Mouse (Mus musculus) gastrocnemius, postnatal 10 days (tissue): ENCODE data around the gene Pde4d. TPM values are rescaled to one million over a fixed set of nuclear protein-coding genes. Genes with fewer than 3 reads are reported as not detected.

Experiments used
- DNase-seq: peaks from one replicate; pipeline ENCODE4 v3.0.0; 2021; ENCODE audit warnings: mixed read lengths
- total RNA-seq, 2 experiments: library from RNA; stranded (reverse); gene quantifications; 2 replicates each; pipeline ENCODE4 v1.2.3; 2021

Pde4d gene
- total RNA-seq, 2 experiments from 2014 or later = 79.5 to 83.1 TPM

DNA sequence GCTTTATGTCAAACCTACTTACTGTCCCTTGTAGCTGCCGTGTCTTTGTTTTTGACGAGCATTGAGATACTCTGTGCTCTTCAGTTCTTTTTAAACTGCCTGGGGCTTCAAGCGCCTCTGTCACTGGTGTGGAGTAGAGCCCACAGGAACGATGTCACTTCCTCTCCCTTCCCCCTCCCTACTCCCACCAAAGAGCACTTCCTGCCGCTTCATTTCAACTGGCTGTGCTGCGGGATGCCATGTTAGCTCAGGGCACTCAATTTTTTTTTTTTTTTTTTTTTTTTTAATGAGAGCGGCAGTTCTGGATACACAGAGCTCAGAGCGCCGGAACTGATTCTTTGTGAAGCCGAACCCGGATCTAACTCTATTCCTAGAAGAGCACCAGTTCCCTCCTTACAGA is 789.5 kb downstream of the Pde4d start:
- DNase-seq = no peak

DNA sequence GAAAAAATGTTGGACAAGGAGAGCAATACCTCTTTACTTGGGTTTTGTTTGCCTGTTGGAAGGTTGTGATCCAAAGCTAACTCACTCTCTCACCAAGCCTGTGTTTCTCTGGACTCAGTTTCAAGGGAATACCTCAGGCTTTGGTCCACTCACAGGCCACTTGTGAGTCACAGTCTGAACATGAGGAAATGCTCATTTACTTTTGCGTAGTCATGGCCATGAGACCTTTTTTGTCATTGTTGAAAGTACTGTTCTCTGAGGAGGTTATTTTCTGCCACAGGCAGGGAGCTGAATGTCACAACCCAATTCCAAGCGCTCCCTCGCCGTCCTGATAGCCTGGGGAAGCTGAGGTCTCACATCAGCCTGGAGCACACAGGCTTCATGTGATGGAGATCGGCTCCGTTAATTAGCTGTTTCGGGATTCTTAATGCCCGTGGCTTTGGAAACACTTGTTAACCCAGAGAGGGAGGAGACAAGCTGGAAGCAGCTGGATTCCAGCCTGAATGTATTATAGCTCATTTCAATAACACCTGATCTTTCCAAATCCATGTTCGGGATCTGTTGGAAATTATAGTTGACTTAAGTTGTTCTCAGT is 792.8 kb downstream of the Pde4d start:
- DNase-seq = no peak

DNA sequence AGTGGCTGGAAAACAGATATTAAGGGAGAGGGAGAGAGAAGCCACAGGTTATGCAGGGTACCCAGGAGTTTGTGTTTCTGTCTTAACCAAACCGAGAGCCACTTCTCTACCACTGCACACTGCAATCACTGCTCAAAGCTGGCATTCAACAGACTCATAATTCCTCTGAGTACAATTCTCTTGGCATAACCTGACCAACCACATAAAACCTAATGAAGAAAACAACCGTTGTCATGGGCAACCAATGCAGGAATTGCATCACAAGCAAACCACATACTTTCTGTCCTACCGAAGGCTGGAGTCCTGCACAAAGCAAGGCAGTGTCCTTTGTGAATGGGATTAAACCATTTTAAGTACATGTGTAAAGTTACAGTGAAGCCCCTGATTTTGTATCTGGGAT is 793.4 kb downstream of the Pde4d start:
- DNase-seq = no peak

DNA sequence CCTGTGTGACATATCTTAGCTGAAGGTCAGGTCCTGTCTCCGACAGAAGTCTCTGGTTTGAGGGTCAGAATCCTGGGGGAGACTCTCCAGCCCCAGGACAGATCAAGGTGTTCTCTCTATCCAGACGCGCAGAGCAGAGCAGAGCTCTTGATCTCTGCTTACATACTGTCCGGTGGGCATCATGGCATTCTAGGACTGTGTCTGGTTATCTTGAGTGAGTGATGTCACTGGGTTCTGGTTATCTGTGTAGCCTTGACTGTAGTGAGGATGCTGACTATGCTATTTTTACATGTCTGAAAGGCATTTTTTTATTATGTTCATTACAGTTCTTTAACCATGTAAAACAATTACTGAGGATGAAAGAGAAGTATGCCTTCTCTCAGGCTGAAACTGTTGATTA is 797.3 kb downstream of the Pde4d start:
- DNase-seq = no peak

DNA sequence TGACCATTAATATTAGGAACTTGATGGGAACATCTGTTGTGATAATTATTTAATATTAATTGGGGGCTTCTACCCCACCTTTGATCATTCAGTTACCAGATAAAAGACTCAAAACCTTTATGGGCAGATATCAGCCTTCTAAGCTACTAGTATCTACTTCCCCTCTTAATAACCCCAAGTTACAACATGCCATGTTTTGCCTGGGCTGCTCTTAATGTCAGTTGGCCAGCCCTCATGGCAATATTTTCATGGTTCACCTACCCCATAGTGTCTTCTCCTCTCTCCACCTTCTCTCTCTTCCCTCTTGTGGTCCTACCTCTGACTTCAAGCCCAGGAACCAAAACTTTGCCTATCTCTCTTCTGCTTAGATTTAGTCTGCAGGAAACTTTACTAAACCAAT is 799.6 kb downstream of the Pde4d start:
- DNase-seq = no peak

DNA sequence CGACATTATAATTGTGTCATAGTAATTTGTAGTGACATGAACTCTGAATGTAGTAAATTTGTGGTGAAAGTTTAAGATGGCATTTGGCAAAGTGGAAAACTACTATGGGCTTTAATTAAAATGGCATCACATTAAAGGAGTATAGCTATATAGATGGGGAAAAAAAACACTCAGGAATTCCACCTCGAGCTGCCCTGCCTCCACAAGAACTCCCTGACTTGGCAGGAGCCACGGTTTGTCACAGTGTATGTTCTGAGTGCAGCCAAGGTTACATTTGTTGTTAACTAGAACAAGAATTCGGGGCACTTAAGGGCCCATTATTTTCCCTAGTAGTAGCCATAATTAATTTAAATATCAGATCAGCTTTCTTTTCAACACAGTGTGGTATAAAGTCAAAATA is 805.9 kb downstream of the Pde4d start:
- no peak for DNase-seq

DNA sequence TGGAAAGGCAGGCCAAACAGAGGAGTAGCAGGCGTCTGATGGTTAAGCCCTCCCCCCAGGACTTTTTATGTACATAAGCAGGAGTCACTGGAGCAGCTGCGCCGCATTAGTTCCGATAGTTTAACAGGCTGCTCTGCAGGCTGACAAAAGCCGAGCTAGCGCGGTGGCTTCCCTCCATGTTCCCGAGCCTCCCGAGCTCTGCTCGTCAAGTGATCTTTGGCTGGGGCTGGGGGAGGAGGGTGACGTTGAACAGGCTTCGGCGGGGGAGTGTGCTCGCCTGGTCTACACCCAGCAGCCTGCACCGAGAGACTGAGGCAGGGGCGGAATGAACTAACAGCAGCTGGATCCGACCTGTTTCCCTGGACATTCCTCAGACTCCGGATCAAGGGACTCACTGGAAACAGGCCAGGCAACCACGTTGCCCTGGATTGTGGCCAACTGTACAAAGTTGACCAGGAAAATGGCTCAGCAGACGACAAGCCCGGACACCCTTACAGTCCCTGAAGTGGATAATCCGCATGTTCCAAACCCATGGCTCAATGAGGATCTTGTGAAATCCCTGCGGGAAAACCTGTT is 810.6 kb downstream of the Pde4d start:
- peak; percentile 60 for DNase-seq

DNA sequence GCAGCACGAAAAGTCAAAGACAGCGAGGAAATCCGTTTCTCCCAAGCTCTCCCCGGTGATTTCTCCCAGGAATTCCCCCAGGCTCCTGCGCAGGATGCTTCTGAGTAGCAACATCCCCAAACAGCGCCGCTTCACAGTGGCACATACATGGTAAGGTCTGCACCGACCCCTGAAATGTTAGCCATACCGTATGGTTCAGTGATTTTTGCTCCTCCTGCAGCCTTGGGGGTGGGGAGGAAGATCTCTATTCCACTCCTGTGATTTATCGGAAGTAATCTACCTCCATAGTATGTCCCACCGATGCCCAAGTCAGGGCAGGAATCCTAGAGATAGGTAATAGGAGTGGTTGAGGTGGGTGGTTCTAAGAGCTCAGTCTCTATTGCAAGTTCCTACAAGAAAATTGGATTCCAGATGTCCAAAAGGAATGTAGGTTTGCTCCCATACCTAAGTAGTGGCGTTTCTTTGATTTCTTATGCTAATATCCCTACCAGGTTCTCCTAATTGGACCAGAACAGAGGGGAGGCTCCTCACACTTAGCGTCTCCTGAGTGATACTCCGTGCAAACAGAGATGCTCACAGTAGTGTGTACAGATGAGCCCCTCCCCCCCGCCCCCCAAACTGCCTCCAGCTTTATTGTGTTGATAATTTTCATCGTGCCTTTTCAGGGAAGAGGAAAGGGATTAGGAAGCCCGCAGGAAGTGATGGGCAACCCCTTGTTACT is 811.2 kb downstream of the Pde4d start:
- DNase-seq = no peak

DNA sequence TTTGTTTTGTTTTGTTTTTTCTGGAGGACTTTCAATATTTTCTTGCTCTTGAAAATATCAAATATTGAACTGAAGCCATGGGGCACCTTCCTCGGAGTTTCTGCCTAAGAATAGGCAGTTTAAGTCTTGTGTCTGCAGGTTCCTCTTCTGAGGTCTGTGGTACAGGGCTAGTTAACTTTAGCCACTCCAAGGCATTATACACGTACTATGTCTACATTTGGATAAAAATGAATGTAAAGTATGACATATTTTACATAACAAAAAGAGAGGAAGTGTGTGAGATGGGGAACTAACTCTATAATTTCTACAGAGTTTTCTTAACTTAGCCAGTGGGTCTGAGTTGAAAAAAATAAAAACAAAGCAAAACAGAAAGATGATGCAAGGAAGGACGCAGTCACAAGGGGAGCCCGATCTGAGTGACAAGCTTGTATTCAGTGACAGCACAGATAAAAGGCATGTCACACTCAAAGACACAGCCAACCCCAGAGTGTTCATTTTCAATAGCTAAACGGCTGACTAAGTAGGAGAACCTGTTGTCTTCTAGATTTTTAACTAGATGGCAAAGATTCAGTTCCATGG is 812.0 kb downstream of the Pde4d start:
- no peak for DNase-seq

DNA sequence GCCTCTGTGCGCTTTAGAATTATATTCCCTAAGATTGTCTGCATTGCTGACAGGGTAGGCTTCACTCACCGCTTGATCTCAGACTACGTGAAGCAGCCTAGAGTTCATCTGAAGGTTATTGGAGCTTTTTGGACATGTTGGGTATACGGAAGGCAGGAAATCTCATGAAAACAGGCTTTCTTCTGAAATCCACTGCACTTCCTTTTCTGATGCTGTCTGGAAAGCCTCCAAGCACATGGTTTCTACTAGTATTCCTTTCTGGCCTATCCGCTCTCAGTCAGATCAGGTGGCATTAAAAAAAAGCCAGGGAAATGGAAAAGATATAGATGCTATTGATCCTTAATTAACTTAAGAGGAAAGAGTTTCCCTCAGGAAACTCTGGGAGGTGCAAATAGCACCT is 812.8 kb downstream of the Pde4d start:
- no peak for DNase-seq

DNA sequence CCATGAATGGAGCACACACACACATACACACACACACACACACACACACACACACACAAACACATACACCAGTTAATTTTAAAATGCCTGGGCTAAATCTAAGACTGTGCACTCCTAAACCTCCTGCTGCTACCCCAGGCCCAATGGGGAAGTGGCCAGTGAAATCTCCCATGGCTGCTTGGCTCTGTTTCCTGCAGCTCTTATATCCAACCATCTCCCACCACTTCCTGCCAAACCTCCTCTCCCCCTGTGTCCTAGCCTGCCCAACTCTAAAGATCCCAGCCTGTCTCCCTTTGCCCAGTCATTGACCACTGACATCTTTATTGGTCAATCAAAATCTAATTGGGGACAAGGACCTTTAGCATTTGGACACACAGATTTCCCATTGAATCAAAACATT is 814.1 kb downstream of the Pde4d start:
- DNase-seq = no peak

DNA sequence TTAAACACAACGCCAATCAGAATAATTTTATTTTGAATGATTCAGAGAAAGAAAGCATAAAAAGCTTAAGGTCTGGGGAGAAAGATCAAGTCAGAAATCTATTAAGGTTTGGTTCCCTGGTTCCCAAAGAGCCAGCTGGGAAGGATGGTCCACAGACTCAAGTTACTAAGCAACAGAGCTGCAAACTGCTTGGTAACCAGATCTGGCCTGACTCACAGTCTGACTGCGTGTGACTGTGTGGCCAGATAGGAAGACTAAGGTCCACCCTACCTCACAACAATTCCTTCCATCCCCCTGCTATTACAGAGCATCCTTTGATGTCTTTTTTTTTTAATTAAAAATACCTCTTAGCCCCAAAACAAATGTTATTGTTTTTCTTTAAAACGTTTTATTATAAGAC is 818.5 kb downstream of the Pde4d start:
- no peak for DNase-seq

DNA sequence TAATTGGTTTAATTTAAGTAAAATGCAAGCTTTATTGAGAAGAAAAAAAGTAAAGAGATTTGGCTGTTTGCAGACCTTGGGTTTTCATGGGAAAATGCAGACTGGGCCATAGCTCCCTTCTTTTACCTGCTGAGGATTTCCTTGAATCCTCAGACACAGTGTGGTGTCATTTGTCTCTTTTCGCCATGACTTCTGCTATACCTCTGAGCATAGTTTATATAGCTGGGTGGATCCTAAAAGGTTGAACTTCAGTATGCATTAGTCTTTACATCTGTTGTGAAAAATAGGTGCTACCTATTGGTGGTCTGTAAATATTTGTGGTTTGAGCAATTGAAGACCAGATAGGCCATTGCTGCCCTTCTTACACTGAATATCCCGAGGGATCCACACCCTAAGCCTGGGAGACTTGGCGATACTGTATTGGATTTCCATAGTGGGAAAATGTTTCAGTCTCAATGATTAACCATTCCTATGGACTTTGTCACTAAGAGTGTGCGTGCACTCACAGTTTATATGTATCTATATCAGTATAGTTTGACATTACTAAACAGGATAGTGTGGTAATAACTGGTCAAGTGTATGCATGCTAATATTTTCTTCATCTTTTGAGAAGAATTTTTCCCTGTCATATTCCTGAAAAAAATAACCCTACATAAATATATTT is 819.0 kb downstream of the Pde4d start:
- no peak for DNase-seq

DNA sequence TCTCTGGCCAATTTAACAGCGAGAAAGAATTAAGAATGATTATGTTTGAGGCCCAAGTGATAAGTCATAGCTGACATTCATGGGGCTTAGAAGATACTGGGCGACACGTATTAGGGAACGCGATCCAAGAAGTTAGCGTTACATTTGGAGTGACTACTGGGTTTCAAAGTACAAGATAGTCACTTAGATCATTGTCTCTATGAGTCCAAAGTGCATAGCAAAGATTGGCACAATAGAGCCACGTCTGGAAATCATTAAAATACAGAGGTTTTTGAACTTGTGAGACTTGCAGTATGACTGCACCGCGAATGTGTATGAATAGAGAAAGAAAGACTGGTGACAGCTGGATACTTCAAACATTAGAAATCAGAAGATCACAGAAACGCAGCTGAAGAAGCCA is 825.1 kb downstream of the Pde4d start:
- DNase-seq = no peak

DNA sequence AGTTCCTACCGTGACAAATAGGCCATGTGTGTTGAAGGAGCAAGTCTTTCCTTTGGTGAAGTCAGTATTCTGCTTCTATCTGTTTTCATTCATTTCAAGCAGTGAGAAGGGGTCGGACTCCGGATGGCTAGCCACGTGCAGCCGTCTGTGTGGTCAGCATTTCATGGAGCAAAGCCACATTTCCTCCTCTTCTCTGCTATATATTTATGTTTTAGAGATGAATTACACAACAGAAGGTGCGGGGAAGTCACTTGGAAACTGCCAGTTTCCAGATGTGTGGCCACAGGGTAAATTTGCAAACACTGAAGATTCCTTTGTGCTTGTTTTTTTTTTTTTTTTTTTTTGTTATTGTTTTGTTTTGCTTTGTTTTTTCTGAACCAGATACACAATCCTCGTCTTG is 828.0 kb downstream of the Pde4d start:
- DNase-seq = no peak

DNA sequence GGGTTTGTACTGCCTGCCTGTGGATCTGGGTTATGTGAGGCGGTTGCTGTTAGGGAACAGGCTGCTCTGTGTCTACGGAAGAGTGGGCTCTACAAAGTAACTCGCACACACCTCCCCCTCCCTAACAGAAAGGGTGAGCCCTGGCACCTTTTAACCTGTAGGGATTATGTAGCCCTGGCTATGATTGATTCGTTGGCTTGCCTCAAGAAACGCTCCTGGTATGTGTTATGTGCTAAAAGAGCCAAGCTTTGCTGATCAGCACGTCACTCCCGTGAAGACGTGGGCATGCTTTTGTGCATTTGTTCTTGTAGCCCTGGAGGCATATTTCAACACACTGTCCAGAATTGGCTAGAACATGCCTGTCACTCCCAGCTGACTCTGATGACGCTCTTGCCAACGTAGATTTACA is 828.8 kb downstream of the Pde4d start:
- no peak for DNase-seq

DNA sequence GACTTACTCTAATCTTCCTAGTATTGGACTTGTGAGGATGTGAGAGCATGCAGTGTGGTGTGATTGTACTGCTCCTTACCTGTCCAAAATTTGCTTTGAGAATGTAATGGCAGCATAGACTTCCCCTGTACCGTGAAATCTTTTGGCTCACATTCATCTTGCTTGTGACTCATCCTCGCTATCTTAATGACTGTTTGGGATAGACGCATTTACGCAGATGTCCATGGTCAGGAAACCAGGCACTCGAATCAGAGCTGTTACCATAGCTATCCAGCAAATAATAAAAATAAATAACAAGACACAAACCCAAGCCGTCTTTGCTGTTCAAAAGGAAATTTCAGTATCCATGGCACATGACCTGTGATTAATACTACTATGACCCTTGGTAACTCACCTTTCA is 829.5 kb downstream of the Pde4d start:
- no peak for DNase-seq

DNA sequence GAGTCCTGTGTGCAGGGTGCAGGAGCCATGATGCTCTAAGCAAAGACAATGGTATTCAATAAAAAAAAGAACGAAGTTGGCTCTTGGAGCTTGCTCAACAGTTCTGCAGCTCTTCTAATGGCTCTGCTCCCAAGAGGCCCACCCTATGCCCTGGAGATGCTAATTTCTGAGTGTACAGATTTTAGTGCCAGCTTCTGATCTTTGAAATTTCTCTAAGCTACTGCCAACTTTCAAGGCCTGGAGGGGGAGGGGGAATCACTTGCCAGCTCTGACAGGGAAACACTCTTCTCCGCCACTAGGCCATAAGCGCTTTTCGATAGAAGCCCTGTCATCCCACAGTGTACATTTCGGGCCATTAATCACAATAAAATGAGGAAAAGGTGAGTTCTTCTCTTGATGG is 830.7 kb downstream of the Pde4d start:
- DNase-seq = no peak

DNA sequence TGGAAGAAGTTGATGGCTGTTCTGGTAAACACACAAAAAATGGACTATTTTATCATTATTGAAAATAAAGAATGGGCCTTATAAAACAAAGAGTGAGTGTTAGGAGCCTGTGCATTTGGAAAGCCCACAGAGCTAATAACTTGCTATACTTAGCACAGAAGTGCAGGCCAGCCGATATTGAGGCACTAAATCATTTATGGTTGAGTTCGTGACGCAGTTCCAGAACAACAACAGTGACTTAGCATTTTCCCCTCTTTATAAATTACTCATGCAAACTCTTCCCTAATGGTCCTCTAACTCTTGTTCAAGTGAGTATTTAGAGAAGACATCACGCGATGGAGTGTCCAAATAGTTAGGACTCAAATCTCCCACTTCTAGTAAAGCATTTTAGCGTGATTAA is 837.7 kb downstream of the Pde4d start:
- no peak for DNase-seq

DNA sequence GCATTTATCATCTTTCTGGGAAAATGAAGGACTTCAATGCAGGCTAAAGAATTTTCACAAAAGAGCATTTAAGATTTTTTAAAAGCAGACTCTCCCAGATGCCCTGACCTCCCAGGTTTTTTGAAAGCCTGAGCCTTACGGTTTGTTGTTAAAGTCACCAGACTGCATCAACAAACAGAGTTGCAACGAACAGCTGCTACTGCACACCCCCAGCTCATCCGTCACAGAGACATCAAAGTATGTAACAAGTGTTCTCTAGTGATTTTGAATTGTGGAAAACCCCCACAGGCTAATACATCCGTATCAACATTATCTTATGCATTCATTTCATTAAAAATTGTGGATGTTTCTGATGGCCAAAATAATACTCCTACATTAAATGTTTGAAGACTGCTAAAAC is 841.2 kb downstream of the Pde4d start:
- no peak for DNase-seq

DNA sequence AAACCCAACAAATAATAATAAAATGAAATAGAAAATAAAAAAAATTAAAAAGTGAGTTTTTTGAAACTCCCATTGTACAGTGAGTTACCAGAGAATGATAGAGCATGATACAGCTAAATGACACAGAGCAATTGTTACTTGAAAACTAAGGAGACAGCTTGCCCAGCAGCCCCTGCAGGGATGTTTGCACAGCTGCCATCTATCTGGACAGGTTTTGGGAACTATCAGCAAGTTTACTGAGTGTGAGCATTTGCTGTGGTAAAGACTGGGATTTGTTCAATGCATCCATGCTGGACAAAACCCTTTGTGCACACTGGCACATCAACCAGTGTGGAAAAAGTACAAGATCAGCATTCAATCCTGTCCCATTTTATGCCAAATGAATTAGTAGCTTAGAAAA is 843.3 kb downstream of the Pde4d start:
- no peak for DNase-seq

DNA sequence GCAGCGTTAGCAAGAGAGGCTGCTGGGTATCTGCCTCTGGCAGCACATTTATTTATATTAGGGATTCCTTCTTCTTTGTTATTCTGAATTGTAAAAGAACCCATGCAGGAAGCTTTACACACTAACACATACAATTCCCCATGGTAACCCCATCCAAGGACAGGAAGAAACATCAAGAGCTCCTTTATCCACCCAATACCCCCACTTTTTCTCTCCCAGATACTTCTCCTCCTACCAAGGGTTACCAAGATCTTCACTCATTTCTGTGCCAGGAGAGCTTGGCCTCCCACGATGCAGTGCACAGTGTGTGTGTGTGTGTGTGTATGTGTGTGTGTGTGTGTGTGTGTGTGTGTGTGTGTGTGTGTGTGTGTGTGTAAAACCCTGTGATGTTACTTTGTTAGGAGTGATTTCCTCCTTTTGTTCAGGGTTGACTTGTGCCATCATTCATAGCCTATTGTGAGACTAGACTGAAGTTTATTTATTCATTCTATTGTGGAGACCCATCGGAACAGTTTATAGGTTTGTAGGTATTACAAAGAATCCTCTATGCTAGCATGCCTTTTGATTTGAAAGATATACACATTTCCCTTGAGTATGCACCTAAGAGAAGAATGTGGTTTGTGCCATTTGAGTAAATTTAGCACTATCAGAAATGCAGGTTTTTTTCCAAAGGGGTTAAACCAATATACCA is 846.7 kb downstream of the Pde4d start:
- DNase-seq = no peak

DNA sequence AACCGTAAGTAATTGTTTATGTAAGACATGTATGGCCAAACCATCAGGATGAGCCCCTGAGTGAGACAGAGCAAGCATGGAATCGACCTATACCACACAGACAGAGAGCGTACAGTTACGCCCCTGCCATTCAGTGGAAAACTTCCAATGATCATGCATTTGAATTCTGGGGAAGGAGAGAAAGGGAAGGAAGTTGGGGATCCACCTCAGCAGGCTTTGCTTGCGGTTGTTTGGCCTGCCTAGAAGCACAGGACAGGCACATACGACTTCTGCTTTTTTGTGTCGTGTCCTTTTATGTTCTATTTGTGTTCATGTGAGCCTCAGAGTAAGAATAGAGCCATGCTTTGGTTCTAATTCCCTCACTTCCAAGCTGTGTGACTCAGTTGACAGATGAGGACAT is 849.1 kb downstream of the Pde4d start:
- no peak for DNase-seq
